8 mouse cellular contexts compared by ENCODE assay signal in the genomic region with DNA sequence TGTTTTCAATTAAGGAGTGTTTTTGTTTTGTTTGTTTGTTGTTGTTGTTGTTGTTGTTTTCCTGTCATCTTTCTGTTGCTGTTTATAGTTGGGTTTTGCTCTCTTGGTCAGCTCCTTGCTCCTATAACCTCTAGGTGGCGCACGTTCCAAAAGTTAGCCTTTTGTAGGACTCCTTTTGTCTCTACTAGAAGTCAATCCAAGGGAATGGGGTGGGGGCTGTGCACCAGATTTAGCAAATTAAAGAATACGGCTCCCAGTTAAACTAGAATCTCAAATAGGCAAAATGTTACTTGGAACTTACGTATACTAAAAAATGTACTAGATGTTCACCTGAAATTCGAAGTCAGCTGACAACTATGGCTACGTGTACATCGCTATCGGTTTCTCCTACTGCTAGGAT. TPM values are rescaled to one million over a fixed set of nuclear protein-coding genes. Genes with fewer than 3 reads are reported as not detected.
A peak's percentile ranks its signal among the peaks of the same experiment; 100 is the strongest.
DNase-seq lines count a peak whose midpoint lies in the region; ATAC-seq lines count a peak whose summit lies in the region.
"Had no signal": no experiment of that assay in that cellular context is flagged by ENCODE, and none has a peak within 500 bp of the region (broad histone marks: within the 10 kb centered on the region; RNA-seq: fewer than 3 reads in every experiment).

No protein-coding gene starts in this region.

- H3K4me2 ChIP-seq in limb, embryonic 11.5 days (ENCODE audit: low read depth, severe bottlenecking) = no peak overlapping the region

- no peaks in the 10 kb centered on the region for H3K4me1 ChIP-seq in limb, embryonic 11.5 days (ENCODE audit: control insufficient read depth, insufficient read depth, low read length)
- no peaks in the 10 kb centered on the region for H3K4me1 ChIP-seq in limb, embryonic 10.5 days

- no peaks in the 10 kb centered on the region for H3K27me3 ChIP-seq in limb, embryonic 11.5 days (ENCODE audit: control insufficient read depth, insufficient read depth, low read length)
- H3K27me3 ChIP-seq in limb, embryonic 10.5 days (ENCODE audit: low read depth, poor library complexity, severe bottlenecking) = no peaks in the 10 kb centered on the region

- 65% methylated on average over 8 of the region's 8 CpGs for WGBS in limb, embryonic 11.5 days
- WGBS in limb, embryonic 10.5 days = 68% methylated on average over 8 of the region's 8 CpGs

- no peak overlapping the region for H3K27ac ChIP-seq in limb, embryonic 11.5 days (replicated peaks; ENCODE audit: low read depth, low read length)
- no peak overlapping the region for H3K27ac ChIP-seq in limb, embryonic 10.5 days

- no peak overlapping the region for H3K9ac ChIP-seq in limb, embryonic 11.5 days (ENCODE audit: low read length)

- peak; percentile 36 for DNase-seq in limb, embryonic 11.5 days (ENCODE audit: low spot score)
- no peak for DNase-seq in limb, embryonic 10.5 days (ENCODE audit: low spot score)
- DNase-seq in NIH3T3 (ENCODE audit: low read depth) = peak; percentile 80
- DNase-seq in embryo, embryonic 11.5 days (ENCODE audit: low read depth, low spot score) = peak; percentile 23
- peak; percentile 51 for DNase-seq in mesoderm, embryonic 11.5 days (ENCODE audit: low read depth, low spot score)
- no peak for DNase-seq in spleen, adult 12 weeks (ENCODE audit: low spot score)
- DNase-seq in testis, postnatal 14 days (ENCODE audit: low spot score) = no peak

- H3K9me3 ChIP-seq in limb, embryonic 11.5 days (ENCODE audit: control insufficient read depth, low read length) = no peaks in the 10 kb centered on the region
- H3K9me3 ChIP-seq in limb, embryonic 10.5 days (replicated peaks) = no peaks in the 10 kb centered on the region

- H3K4me3 ChIP-seq in limb, embryonic 11.5 days (ENCODE audit: low read depth, low read length) = no peak overlapping the region
- no peak overlapping the region for H3K4me3 ChIP-seq in limb, embryonic 10.5 days

- ATAC-seq in limb, embryonic 11.5 days (ENCODE audit: insufficient number of reproducible peaks, low FRiP score, low TSS enrichment, low read depth) = no peak

- no peaks in the 10 kb centered on the region for H3K36me3 ChIP-seq in limb, embryonic 11.5 days (ENCODE audit: control insufficient read depth, insufficient read depth, low read length)
- no peaks in the 10 kb centered on the region for H3K36me3 ChIP-seq in limb, embryonic 10.5 days

RNA-seq across cellular contexts. Expression of a gene that starts 47.7 kb away (rescaled TPM):
- 0.25 TPM in 1 of 2 replicates, not detected in the other for polyA plus RNA-seq in limb, embryonic 11.5 days (2014; fragmentation: Nextera tagmentation; extraction: Ambion mirVana)
- 0.14 TPM in 1 of 2 replicates, not detected in the other for polyA plus RNA-seq in limb, embryonic 10.5 days (2016; fragmentation: Nextera tagmentation; extraction: Ambion mirVana)

RNA-seq across cellular contexts. Expression of a gene that starts 48.7 kb away (rescaled TPM):
- 26.9 and 30.5 TPM in 2 replicates for polyA plus RNA-seq in limb, embryonic 11.5 days (2014; fragmentation: Nextera tagmentation; extraction: Ambion mirVana)
- 22.8 and 30.4 TPM in 2 replicates for polyA plus RNA-seq in limb, embryonic 10.5 days (2016; fragmentation: Nextera tagmentation; extraction: Ambion mirVana)

RNA-seq across cellular contexts. Expression of a gene that starts 55.4 kb away (rescaled TPM):
- polyA plus RNA-seq in limb, embryonic 11.5 days (2014; fragmentation: Nextera tagmentation; extraction: Ambion mirVana) = not detected in 2 replicates
- not detected in 2 replicates for polyA plus RNA-seq in limb, embryonic 10.5 days (2016; fragmentation: Nextera tagmentation; extraction: Ambion mirVana)
- polyA plus RNA-seq: neural tube, embryonic 14.5 days had no signal

Comparison
In these comparisons a context has a peak if more than half of its experiments do, and no peak if none do; other contexts are left out.
1. DNase-seq: peak in limb, embryonic 11.5 days (single experiment), NIH3T3 (single experiment), embryo, embryonic 11.5 days (single experiment) and mesoderm, embryonic 11.5 days (single experiment); none in limb, embryonic 10.5 days (single experiment), spleen, adult 12 weeks (single experiment) and testis, postnatal 14 days (single experiment).